Mouse (Mus musculus) kidney, adult 2 months (tissue): ENCODE results near the gene Muc5b.

Experiments used
- CTCF ChIP-seq: fragments of 200-500 bp; conservative IDR thresholded peaks from 2 replicates; pipeline ENCODE4 v1.5.1; 2011; ENCODE audit warnings: low read depth, mild to moderate bottlenecking, control low read depth, low read length, moderate library complexity, mixed read lengths; ENCODE audit not compliant: insufficient read depth, insufficient read length
- POLR2A ChIP-seq: fragments of 200-500 bp; IDR thresholded peaks from one replicate; pipeline ENCODE4 v1.6.1; 2011; ENCODE audit warnings: low read depth, low read length, control low read depth

DNA sequence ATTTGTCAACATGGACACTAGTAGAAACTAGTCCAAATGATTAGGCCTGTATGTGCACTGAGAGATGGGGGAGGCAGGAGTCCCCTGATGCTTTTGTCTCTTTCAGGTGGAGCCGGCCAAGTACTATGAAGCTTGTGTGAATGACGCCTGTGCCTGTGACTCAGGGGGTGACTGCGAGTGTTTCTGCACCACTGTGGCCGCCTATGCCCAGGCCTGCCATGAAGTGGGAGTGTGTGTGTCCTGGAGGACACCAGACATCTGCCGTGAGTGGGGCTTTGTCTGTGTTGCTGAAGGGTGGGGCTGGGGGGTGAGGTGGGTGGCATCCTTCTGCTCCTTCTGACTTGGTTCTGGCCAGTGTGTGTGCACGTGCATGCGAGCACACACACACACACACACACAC is 35.7 kb upstream of the Muc5b start:
- TF ChIP-seq CTCF (no peak), POLR2A (no peak)
